Mouse (Mus musculus) forelimb bud, embryonic 11.5 days (tissue): ENCODE measurements around the gene Mtmr12.

ENCODE experiments used
- DNase-seq: peaks from one replicate; pipeline ENCODE4 v3.0.0-alpha.2; 2012; ENCODE audit warnings: low read depth, low spot score

The Mtmr12 gene

GRCm38 (mm10) chr15:12274053-12274769, 69.4 kb downstream of the Mtmr12 start:
- no peak for DNase-seq

GRCm38 (mm10) chr15:12275091-12275623, 70.3 kb downstream of the Mtmr12 start:
- no peak for DNase-seq

GRCm38 (mm10) chr15:12279816-12280215, 75.0 kb downstream of the Mtmr12 start:
- no peak for DNase-seq

- no peak for DNase-seq
These were observed 80.1 kb downstream of the Mtmr12 start for GRCm38 (mm10) chr15:12284794-12285534.

- DNase-seq: no peak
These were observed 80.6 kb downstream of the Mtmr12 start for GRCm38 (mm10) chr15:12285535-12285809.

GRCm38 (mm10) chr15:12290330-12290729, 85.5 kb downstream of the Mtmr12 start:
- DNase-seq: no peak

DNA sequence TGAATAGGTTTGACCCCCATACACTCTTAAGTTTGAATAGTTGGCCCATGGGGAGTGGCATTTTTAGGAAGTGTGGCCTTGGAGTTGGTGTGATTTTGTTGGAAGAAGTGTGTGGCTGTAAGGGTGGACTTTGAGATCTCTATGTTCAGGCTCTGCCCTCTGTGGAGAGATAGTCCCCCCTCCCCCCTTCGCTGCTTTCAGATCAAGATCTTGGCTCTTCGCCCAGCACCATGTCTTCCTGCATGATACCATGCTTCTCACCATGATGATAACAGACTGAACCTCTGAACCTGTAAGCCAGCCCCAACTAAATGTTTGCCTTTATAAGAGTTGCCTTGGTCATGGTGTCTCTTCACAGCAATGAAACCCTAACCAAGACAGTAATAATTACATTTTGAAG, 86.9 kb downstream of the Mtmr12 start:
- no peak for DNase-seq

- DNase-seq: no peak
These were observed 91.4 kb downstream of the Mtmr12 start for GRCm38 (mm10) chr15:12296228-12296627.

DNA sequence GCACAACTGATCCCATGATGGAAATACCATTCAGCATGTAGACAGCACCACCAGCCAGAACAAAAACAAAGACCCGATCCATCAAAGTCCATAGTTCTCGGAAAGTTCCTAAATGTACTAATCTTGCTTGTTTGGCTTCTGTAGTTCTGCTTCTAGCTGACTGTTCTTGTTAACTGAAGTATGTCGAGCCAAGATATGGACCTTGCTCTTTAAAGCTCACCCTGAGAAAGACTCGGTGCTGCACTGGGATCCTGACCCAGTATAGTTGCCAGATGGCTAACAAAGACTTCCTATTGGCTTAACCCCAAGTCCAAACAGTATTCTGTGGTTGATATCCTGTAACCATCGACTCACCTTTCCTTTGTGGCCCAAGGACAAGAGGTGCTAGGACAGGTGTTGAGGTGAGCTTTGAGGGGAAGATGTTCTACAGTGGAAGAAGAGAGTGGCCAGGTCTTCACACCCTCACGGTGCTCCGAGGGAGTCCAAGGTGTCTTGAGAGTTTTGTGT, 93.5 kb downstream of the Mtmr12 start:
- DNase-seq: no peak

DNA sequence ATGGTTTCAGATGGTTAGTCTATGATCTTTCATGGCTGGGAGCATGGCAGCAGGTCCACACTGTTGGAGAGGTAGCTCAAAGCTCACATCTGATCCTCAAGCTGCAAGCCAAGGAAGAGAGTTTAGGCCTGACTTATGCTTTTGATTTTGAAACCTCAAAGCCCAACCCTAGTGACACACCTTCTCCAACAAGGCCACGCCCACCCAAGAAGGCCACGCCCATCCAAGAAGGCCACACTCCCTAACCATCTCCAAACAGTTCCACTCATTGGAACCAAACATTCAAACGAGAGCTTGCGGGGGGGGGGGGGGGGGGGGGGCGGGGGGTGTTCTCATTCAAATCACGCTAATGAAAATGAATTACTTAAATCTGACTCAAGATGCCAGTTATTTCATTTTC, 96.9 kb downstream of the Mtmr12 start:
- no peak for DNase-seq

DNA sequence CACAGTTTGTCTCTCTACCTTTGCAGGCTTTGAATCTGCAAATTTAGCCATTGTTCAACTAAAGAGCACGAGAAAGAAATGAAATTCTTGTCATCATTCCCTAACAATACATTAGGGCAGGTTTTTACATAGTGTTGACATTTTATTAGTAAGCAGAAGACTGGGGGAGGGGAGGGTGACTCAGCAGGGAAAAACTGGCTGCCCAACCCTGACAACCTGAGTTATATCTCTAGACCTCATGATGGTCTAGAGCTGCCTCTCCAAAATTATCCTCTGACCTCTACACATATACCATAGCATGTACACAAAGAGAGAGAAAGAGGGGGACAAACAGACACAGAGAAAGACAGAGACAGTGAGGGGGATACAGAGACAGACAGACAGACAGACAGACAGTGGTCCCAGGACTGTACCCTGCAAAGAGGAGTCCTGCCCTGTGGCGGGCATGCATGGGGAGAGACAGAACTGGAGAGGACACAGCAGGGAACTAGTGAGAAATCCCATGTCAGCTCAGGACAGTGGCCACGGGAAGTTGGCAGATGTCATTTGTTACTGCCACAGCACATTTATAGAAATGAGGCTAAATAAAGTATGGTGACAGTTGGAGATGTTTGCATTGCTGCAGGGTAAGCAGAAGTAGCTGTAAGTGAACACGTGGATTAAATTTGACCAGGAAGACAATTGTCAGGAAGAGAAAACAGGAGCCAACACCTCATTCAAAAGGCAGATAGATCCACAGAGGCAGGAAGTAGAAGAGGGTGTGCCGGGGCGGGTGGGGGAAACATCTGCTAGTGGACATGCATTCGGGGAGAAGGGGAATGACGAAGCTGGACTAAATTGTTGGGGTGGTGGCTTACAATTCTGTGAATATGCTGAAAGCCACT, 101.6 kb downstream of the Mtmr12 start:
- no peak for DNase-seq

GRCm38 (mm10) chr15:12307114-12307513, 102.3 kb downstream of the Mtmr12 start:
- no peak for DNase-seq

DNA sequence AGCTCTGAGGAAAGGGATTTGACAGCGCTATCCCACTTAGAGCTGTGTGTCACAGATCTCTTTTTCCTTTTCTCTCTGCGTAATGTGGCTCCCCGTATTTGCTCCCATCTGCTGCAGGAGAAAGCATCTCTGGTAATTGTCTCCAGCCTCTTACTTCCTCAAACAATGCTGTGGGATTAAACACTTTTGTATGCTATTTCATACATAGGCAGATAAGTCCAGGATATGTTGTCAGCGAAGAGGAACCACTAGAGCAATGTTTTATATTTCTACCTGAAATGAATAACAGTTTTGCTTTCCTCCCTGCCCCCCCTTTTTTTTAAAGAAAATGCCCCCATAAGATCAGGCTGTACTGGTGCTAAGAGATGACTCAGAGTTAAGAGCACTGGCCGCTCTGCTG, 103.7 kb downstream of the Mtmr12 start:
- no peak for DNase-seq

DNA sequence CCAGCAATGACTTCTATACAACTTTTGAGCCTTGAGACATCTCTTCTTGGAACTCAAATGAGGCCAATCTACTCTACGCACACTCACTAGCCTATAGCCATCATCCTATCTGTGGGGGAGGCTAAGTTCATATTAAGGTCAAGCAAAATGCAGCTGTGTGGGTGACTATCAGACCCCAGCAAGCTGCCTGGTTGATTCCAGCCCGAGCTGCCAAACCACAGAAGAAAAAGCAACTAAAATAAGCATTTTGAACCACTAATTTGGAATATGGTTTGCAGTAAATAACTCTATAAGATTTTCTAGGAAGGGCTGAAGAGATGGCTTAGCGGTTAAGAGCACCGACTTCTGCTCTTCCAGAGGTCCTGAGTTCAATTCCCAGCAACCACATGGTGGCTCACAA, 105.8 kb downstream of the Mtmr12 start:
- DNase-seq: no peak

DNA sequence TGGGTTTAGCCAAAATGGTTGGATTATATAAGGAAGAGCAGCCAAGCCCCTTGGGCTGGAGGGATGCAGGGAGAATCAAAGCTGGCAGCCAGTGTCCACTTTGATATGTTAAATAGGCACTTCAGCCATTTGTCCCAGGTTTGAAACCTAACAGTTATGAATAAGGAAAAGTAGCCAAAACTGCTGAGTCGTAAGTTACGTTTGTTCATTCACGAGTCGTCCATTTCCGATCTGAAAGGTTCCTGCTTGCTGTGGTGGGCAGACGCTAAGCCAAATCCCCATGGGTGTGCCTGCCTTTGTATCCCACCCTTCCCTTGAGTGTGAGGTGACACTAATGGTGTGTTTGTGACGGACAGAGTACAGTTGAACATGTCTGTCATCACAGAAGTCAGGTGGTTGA, 106.6 kb downstream of the Mtmr12 start:
- DNase-seq: no peak

DNA sequence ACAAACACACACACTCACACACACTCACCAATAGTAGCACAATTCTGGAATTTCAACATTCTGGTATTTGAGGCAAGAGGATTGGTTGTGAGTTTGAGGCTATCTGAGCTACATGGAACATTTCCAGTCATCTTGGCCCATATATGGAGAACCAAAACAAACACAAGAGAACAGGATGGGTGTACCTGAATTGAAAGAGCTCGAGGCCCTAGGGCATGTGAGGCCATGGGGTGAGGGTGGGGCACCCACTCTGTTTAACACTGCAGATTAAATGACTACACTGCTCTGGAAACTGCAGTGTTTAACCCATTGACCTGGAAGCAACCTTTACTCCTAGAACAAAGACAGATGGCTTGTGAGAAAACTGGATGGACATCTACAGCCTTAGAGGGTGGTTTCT, 108.4 kb downstream of the Mtmr12 start:
- no peak for DNase-seq

- no peak for DNase-seq
These were observed 109.8 kb downstream of the Mtmr12 start for GRCm38 (mm10) chr15:12314584-12314983.

DNA sequence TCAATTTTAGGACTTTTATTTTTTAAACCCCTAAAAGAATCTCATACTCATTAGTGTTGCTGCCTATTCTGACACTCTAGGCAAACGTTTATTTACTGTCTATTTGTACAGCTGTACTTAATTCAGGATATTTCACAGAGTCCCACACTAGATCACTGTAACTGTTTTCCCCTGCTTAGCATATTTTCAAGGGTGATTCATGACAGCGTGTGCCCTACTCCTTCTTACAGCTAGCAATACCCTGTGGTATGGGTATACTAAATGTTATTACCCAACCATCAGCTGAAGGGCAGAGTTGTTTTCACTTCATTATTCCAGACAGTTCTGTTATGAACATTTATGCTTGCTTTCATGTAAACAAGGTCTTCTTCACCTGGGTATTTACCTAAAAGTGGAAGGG, 111.2 kb downstream of the Mtmr12 start:
- DNase-seq: no peak

DNA sequence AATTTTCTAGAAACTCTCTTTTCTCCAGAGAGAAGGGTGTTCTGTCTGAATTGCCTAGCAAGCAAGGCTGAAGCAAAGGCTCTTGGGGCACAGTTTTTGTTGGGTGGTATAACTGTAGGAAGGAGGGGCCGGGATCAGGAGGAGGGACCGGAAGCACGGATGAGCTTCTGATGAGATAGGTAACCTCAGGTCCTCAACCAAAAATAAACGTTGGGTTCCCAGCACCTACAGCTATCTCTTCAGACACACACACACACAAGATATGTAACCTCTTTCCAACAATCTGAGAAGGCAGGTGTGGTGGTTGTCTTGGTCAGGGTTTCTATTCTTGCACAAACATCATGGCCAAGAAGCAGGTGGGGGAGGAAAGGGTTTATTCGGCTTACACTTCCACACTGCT, 112.5 kb downstream of the Mtmr12 start:
- DNase-seq: no peak

GRCm38 (mm10) chr15:12318451-12318850, 113.6 kb downstream of the Mtmr12 start:
- DNase-seq: no peak

- no peak for DNase-seq
These were observed 115.1 kb downstream of the Mtmr12 start for GRCm38 (mm10) chr15:12319889-12320288.

DNA sequence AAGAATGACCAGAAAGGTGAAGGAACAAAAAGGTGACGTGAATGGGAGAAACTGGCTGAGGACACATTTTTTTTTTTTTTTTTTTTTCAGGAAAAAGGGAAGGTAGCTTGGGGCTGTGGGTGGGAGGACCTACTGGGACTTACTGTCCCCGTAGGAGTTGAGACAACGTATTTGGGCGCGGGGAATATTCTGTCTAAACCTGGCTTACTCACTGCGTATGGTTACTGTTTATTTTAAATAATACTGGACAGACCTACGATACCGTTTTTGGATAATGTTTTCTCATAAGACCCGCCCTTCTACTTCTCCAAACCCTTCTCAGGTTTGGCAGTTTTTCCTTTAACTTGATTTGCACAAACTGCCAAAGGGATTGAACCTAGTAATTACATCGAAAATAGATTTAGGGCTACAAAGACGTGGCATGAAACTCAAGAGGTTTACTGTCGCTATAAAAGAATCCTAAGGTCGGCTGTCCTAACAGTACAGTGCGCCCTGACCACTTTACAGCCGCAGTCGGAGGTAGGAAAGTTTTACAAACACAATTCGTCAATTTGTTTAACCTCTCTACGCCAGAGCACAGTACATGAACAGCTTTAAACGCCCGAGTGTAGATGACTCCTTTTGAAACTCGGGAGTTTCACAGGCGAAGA, 115.7 kb downstream of the Mtmr12 start:
- no peak for DNase-seq
